Mouse (Mus musculus): ENCODE data around the gene Utrn.

DNA sequence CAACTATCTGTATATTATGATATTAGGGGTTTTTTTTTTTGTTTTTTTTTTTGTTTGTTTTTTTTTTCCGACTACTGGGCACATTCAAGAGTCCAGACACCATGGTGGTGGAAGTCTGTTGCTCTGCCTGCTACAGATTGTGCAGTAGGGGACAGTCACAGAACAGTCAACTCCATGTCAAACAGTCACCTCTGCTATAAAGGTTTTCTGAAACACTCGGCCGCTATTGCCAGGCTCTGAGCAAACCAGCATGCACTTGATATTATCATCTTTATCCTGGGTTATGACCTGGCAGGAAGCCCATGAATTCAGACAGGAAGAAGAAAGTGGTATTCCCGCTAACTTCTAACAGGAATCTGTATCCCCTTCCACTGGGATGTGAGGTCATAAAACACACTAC is 41.4 kb downstream of the Utrn start:
- TF ChIP-seq CTCF (IDR thresholded peaks at IDR 0.05; ENCODE audit: control insufficient read depth, insufficient read depth, low read length) (no peak), POLR2A (IDR thresholded peaks at IDR 0.05; ENCODE audit: borderline replicate concordance, control insufficient read depth, low read depth, low read length) (no peak)
